Mouse (Mus musculus): ENCODE results near the gene Tmem80. TPM values are rescaled to one million over a fixed set of nuclear protein-coding genes. Genes with fewer than 3 reads are reported as not detected.

Gene Tmem80
- 48.1 and 48.9 TPM in 2 replicates for polyA plus RNA-seq (2012; rRNA removed)

DNA sequence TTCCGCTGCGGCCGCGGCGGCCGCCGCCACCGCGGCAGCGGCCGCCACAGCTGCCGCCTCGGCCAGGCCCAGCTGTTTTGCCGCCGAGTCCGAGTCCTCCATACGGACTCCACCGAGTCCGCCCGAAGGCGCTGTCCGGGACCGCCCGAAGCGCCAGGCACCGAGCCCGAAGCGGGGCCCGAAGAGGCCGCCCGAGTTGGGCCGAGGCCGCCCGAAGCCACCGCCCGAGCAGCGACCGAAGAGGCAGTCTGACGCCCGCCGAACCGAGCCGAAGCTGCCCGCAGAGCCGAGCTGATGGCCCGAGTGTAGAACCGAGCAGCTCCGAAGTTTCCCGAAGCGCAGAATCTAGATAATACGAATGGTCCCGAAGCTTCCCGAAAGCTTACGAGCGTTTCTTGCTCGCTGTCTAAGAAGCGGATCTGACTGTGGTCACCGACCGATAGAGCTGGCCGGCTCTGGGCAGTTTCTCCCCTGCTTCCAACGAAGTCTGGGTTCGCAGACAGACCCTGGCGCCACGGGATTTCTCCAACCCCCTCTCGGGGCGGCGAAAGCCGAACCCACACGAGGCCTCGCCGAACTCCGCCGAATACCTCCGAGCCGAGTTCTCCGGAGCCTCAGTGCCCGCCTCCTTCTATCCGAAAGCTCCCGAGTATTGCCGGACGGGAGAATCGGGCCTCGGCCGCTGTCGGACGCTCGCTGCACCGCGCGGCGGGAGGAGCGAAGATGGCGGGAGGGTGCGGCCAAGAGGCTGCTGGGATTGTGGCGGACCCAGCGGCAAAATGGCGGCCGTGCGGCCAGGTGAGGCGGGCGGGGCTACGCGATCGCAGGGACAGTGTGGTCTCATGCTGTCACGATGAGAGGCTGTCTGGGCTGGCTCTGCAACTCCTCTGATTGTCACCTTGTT, at the start of gene Tmem80, which contains the start of gene Deaf1:
Tmem80 (plus strand) TSS at position 271 of the 904 bp plus-strand sequence.
Deaf1 (minus strand) TSS at position 222 of the 904 bp plus-strand sequence.
- no peak for DNase-seq (ENCODE audit: low read depth)

DNA sequence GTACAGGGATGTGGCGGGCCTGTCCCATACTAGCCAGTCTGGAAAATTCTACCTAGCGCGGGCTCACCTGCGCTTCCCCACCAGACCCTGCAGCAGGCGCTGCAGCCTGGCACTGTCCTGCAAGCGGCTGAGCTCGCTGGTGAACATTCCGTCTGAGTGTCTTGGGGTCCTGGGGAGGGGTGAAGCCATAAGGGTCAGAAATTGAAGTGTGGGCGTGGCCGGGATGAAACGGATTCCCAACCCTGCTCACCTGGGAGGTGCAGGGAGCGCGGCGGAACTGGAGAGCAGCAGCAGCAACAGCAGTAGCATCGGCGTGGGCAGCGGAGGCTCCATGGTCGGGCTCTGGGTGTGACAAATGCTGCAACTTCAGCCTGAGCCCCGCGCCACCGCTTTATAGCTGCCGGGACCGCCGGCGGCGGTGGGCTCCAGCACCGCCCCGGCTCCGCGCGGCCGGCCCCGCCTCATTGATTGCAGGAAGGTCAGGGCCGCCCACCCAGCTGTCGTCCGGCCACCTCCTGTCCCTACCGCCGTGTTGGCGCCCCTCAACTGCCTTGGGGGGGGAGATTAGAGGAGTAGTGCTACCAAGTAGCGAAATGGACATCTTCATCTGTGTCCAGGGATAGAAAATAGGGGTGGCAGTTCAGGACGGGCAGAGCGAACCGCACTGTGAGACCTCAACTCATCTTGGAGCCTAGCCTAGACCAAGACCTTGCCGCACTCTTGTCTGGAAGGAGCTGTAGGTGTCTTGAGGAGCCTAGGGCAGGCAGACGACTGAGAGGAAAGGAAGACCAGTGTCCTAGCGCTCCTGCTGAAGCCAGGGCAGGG, 48.6 kb upstream of the Tmem80 start, which contains the start of gene Sct:
Sct (minus strand) TSS at position 368 of the 825 bp plus-strand sequence.
- DNase-seq (ENCODE audit: low read depth) = no peak

GRCm38 (mm10) chr7:141281442-141281841, 46.1 kb upstream of the Tmem80 start:
- DNase-seq (ENCODE audit: low read depth) = no peak

DNA sequence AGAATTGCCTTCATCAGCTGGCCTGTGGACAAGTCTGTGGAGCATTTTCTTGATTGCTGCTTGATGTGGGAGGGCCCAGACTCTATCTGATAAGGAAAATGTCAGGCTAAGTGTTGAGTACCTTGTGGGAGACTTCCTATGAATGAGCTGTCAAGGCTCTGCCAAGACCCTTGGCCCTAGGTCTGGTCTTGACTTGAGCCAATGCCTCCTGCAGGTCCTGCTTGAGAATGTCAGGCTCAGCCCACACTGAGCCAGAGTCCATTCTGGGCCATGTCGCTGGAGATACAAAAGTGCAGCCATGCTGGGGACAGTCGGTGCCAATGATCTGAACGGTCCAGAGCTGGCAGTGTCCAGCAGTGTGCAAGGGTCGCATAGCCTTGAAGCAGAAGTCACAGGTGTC, 44.8 kb upstream of the Tmem80 start:
- no peak for DNase-seq (ENCODE audit: low read depth)

- DNase-seq (ENCODE audit: low read depth) = no peak
Measured at GRCm38 (mm10) chr7:141288042-141288441, 39.5 kb upstream of the Tmem80 start.

DNA sequence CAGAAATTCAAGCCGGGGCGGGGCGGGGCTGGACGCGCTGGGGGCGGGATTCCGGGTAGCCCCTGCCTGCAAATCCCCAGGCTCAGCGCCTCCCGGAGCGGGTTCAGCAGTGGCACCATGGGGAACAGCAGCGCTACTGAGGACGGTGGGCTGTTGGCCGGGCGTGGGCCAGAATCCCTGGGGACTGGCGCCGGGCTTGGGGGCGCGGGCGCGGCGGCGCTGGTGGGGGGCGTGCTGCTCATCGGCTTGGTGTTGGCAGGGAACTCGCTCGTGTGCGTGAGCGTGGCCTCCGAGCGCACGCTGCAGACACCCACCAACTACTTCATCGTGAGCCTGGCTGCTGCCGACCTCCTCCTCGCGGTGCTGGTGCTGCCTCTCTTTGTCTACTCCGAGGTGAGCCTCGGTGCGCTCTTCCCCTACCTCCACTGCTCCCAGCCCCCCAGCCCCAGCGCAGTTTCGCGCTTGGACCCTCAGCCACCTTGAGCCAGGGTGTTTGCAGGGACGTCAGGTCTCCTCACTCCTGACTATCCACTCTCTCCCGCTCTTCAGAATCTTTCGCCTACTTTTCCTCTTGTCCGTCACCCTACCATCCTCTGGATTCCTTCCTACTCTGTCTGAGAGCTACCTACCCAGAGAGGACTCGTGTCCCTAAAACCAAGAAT, 35.5 kb upstream of the Tmem80 start, which contains the start of gene Drd4:
Drd4 (plus strand) TSS at position 86 of the 662 bp plus-strand sequence.
- no peak for DNase-seq (ENCODE audit: low read depth)

DNA sequence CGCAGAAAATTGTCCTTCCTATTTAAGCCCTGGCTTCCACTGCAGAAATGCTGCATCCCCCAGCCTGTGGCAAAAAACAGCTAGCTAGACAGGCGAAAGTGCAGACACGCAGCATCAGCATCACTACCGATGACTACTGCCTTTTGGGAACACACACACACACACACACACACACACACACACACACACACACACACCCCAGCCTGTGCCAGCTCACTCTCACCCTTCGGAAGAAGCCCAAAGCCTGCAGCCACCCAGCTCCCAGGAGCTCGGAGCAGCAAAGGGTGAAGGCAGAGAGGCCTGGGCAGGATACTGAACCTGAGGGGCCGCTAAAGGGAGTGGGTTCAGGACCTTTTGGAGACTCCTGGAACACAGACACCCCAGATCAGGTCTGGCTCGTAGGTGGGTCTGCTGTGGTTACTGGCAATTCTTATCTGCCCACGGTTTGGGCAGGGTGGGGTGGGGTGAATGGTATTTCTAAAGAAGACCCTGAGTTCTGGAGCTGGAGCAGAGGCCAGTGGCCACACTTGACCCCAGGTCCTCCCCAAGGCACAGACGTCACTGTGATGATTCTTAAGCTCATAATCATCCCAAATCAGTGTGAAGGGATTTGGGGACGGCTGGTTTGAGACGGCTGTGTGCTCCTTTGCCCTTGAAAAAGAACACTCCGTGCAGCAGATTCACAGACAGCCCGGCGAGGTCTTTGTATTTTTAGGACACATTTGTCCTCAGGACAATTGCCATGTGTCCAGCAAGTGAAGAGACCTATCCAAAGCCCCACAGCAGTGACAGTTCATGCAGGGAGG, 34.8 kb upstream of the Tmem80 start:
- no peak for DNase-seq (ENCODE audit: low read depth)

GRCm38 (mm10) chr7:141293852-141294471, 33.6 kb upstream of the Tmem80 start:
- no peak for DNase-seq (ENCODE audit: low read depth)

DNA sequence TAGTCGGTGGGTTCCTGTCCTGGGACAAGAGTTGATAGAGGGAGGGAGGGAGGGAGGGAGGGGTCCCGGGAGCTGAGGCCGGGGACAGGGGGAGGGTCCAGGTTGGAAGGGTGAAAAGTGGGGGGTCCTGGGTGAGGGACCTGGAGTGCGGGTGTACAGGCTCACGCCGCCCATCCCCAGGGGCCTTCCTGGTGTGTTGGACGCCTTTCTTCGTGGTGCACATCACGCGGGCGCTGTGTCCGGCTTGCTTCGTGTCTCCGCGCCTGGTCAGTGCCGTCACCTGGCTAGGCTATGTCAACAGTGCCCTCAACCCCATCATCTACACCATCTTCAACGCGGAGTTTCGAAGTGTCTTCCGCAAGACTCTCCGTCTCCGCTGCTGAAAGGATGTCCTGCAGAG, 33.1 kb upstream of the Tmem80 start:
- DNase-seq (ENCODE audit: low read depth) = no peak

GRCm38 (mm10) chr7:141297926-141298650, 29.5 kb upstream of the Tmem80 start:
- no peak for DNase-seq (ENCODE audit: low read depth)

GRCm38 (mm10) chr7:141299175-141299574, 28.4 kb upstream of the Tmem80 start:
- no peak for DNase-seq (ENCODE audit: low read depth)

GRCm38 (mm10) chr7:141301386-141301785, 26.2 kb upstream of the Tmem80 start:
- DNase-seq (ENCODE audit: low read depth) = no peak

- DNase-seq (ENCODE audit: low read depth) = no peak
Measured at GRCm38 (mm10) chr7:141302702-141303268, 24.8 kb upstream of the Tmem80 start.

DNA sequence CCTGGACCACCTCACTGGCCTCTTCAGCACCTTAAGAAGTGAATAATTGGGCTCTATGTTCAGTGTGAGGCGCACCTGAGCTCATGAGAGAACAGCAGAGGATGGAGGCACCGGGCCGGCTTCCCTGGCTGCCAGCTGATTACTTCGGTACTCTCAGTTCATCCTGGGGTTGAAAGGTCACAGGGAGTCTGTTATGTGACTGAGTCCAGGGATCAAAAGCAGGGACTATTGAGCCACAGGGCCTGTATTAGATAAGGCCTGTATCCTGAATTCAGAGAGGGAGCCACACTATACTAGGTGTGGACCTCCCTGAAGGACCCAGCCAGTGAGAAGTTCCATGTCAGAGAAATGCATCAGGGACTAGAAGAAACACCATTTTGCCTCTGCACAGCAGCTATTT, 23.0 kb upstream of the Tmem80 start:
- DNase-seq (ENCODE audit: low read depth) = no peak

DNA sequence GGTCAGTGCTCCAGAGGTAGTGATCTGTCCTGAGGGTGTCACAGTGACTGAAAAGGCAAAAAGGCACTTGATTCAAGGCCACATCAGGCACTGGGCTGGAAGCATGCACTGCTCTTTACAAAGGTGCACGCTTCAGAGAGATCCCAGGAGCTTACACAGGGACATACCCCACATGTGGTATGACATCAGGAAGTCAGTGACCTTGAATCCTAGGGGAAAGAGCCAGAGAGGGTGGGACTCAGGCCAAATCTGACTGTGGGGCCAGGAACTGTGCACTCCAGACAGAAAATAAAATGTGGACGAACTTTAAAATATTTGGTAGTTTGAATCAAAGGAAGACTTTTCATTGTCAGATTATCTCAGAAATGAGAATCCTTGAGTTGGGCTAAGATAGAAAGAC, 13.1 kb upstream of the Tmem80 start:
- DNase-seq (ENCODE audit: low read depth) = no peak

DNA sequence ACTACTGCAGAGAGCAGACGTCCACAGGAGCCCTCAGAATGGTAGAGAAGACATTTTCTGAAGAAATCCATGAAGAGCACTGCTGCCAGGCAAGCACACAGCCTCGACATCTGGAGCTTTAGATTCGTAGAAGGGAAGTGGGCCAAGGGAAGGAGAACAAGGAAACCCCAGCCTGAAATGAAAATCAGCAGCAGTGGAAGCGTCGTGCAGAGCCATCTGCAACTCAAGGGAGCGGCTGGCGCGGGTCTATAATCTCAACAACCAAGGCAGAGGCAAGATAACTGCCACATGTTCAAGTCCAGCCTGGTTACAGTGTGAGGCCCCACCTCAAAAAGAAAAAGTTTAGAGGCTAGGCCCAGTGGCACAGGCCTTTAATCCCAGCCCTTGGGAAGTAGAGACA, 12.5 kb upstream of the Tmem80 start:
- no peak for DNase-seq (ENCODE audit: low read depth)

DNA sequence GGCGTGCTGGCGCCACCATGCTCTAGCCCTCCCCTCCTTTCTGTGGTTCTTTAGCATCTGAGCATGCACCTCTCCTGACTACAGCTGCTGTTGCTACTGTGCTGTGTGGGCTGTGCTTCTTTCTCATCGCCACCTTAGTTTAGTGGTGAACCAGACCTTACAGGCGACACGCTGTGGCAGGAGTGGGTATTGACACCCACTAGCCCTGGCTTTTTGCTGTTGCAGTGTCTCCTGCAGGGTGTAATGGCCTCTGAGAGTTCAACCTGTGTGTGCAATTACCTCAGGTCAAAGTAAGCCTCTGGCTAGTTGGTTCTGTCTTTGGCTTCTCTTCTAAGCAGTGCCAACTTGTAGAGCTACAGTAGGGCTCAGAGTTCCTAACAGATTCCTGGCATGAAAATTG, 11.6 kb upstream of the Tmem80 start:
- no peak for DNase-seq (ENCODE audit: low read depth)

DNA sequence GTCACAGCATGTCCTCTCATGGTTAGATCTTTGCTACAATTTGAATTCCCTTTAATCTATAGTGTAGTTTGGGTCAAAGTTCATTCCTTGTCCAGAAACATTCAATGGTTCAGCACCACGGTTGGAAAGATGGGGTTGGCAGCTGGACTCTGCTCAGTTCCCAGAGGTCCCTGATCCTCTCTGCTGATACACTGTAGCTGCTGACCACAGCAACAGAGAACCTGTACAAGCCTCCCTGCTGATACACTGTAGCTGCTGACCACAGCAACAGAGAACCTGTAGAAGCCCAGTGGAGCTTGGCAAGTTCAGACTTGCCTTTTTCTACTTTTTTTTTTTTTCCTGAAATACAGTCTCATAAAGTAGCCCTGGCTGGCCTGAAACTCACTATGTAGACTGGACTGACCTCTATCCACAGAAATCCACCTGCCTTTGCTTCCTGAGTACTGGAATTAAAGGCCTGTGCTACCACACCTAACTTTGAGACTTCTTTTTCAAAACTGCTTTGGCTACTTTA, 9.9 kb upstream of the Tmem80 start:
- DNase-seq (ENCODE audit: low read depth) = no peak

DNA sequence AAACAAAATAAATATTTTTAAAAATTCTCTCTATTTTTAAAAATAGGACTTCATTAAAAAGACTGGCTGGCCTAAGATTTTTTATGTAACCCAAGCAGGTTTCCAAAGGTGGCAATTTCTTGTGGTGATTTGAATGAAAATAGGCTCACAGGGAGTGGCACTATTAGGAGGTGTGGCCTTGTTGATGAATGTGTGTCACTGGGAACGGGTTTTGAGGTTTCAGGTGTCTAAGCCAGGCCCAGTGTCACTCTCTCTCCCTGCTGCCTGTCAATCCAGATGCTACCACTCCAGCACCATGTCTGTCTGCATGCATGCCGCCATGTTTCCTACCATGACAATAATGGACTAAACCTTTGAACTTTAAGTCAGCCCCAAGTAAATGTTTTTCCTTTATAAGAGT, 8.1 kb upstream of the Tmem80 start:
- DNase-seq (ENCODE audit: low read depth) = no peak

Data from gonadal fat pad, adult 2 months (tissue).